Mouse (Mus musculus) lung, postnatal 0 days (tissue): ENCODE results near the gene Pck1. TPM values are rescaled to one million over a fixed set of nuclear protein-coding genes. Genes with fewer than 3 reads are reported as not detected.
A peak's percentile ranks its signal among the peaks of the same experiment; 100 is the strongest.

ENCODE experiments used
- ATAC-seq: fragments of 200-750 bp; cut with Nextera tagmentation; 2 replicates; pipeline ENCODE4 v1.8.0; 2017; ENCODE audit warnings: moderate library complexity
- DNase-seq: peaks from one replicate; pipeline ENCODE4 v3.0.0-alpha.2; 2016; ENCODE audit warnings: low spot score
- H3K27ac ChIP-seq: fragments of 300-500 bp; sonication (generic); 2 replicates; pipeline ENCODE4 v1.5.1; 2014; ENCODE audit warnings: antibody characterized with exemption, mild to moderate bottlenecking, low read length, mixed read lengths
- H3K27me3 ChIP-seq: fragments of 300-500 bp; sonication (generic); replicated peaks from 2 replicates; pipeline ENCODE4 v1.6.1; 2014; ENCODE audit warnings: low read length, mixed read lengths; ENCODE audit not compliant: insufficient read depth
- H3K36me3 ChIP-seq: fragments of 300-500 bp; sonication (generic); 2 replicates; pipeline ENCODE4 v1.6.1; 2014; ENCODE audit warnings: low read length, mixed read lengths; ENCODE audit not compliant: insufficient read depth
- H3K4me1 ChIP-seq: fragments of 300-500 bp; sonication (generic); 2 replicates; pipeline ENCODE4 v1.6.1; 2014; ENCODE audit warnings: antibody characterized with exemption, low read depth, low read length, mixed read lengths; ENCODE audit not compliant: insufficient read depth
- H3K4me2 ChIP-seq: fragments of 300-500 bp; sonication (generic); replicated peaks from 2 replicates; pipeline ENCODE4 v1.6.1; 2014; ENCODE audit warnings: low read depth, mild to moderate bottlenecking, low read length, moderate library complexity, mixed read lengths
- H3K4me3 ChIP-seq: fragments of 300-500 bp; sonication (generic); 2 replicates; pipeline ENCODE4 v1.5.1; 2014; ENCODE audit warnings: low read depth, low read length
- H3K9ac ChIP-seq: fragments of 300-500 bp; sonication (generic); replicated peaks from 2 replicates; pipeline ENCODE4 v1.6.1; 2014; ENCODE audit warnings: low read depth, mild to moderate bottlenecking
- H3K9me3 ChIP-seq: fragments of 300-500 bp; sonication (generic); 2 replicates; pipeline ENCODE4 v1.6.1; 2016; ENCODE audit warnings: low read length, mixed read lengths
- CTCF ChIP-seq: IDR thresholded peaks from 2 replicates; pipeline ENCODE4 v1.5.1; 2016; ENCODE audit warnings: antibody characterized with exemption, mild to moderate bottlenecking
- EP300 ChIP-seq: IDR thresholded peaks from 2 replicates; pipeline ENCODE4 v1.6.1; 2016; ENCODE audit warnings: antibody characterized with exemption, mild to moderate bottlenecking, control low read depth
- WGBS: fragments of 180-500 bp; shearing (Covaris S2); extraction: QIAGEN DNeasy Blood & Tissue Kit; methylation state at CpG from one replicate; pipeline ENCODE4 v1.1.7; 2014; 5-methylcytosine and 5-hydroxymethylcytosine counted together
- polyA plus RNA-seq: library from polyadenylated mRNA; unstranded; fragments of >200 nt; fragmentation: Nextera tagmentation; extraction: Ambion mirVana; gene quantifications from 2 replicates; pipeline ENCODE4 v1.2.1, GENCODE M21; 2015

The Pck1 gene
- polyA plus RNA-seq, 1 experiment from 2014 or later = 0.08 TPM

DNA sequence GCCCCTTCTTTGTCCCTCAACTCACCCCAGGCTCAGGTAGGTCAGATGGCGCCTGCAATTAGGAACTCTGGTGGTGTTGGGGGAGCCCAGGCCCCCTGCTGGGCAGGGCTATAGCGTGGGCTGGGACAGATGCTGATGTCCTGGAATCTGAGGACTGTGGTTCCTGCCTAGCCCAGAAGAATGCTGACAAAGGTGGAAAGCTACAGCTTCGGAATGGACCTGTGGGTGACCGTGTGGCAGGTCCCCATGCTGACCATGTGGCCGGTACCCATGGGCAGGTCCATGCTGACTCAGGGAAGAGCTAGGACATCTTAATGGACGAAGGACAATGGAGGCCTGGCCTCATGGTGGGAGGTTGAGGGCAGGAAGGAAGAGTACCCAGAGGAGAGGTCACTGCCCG lies 29.9 kb downstream of the Pck1 start:
- Histone ChIP-seq H3K4me3 (no peak overlapping the region), H3K9ac (no peak overlapping the region), H3K9me3 (no peaks in the 10 kb centered on the region), H3K27me3 (no peaks in the 10 kb centered on the region), H3K4me1 (no peaks in the 10 kb centered on the region), H3K4me2 (no peak overlapping the region), H3K27ac (no peak overlapping the region), H3K36me3 (no peaks in the 10 kb centered on the region)
- WGBS = 83% methylated on average over 7 of the region's 7 CpGs
- no peak for DNase-seq
- no peak for ATAC-seq
- no peak for TF ChIP-seq CTCF
- no peak for TF ChIP-seq EP300

DNA sequence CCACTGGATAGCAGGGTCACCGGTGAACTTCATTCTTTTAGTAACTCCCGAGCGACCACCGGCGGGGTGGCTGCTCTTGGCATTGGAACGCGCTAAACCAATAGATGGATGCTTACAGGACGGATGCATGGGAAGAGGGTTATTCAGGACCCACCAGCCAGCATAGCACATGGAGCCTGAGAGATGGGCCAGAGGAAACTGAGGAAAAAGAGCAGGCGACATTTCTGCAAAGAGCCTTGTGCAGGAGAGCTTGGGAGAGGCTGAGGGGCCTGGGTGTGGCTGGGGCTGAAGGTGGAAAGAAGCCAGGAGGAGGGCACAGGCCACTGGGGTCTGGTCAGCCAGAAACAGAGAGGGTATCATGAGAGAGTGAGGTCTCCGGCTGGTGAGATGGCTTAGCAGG lies 30.5 kb downstream of the Pck1 start:
- 92% methylated on average over 10 of the region's 10 CpGs for WGBS
- no peak overlapping the region for H3K4me3 ChIP-seq
- no peaks in the 10 kb centered on the region for H3K27me3 ChIP-seq
- DNase-seq (no peak), ATAC-seq (no peak)
- H3K4me2 ChIP-seq = no peak overlapping the region
- TF ChIP-seq EP300 (no peak), CTCF (no peak)
- no peaks in the 10 kb centered on the region for H3K9me3 ChIP-seq
- H3K27ac ChIP-seq = no peak overlapping the region
- H3K36me3 ChIP-seq = no peaks in the 10 kb centered on the region
- H3K4me1 ChIP-seq = no peaks in the 10 kb centered on the region
- no peak overlapping the region for H3K9ac ChIP-seq

DNA sequence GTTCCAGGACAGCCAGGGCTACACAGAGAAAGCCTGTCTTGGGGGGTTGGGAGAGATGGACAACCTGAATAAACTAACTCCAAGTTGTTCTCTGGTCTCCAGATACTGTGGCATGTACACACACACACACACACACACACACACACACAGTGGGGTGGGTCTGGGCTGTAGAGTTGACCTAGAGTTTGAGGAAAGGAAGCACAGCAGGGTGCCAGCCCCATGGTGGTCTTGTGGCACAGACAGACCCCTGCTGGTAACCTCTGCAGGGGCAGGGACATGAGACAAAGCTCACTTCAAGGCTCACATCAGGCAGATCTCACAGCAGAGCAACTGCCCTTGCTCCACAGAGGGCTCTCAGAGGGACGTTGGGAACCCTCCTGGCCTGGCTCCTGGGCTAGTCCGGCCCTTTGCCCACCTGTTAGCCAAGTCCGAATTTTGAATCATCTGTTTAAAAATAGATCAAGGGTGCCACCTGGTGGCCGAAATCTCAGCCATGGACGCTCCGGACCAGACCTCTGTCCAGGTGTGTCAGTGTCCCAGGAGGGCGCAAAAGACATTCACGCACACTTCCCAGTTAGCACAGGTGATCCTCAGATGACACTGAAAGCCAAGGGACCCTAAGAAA lies 31.1 kb downstream of the Pck1 start:
- Histone ChIP-seq H3K36me3 (no peaks in the 10 kb centered on the region), H3K9ac (no peak overlapping the region), H3K4me2 (no peak overlapping the region), H3K9me3 (no peaks in the 10 kb centered on the region), H3K4me1 (no peaks in the 10 kb centered on the region), H3K4me3 (no peak overlapping the region), H3K27me3 (no peaks in the 10 kb centered on the region), H3K27ac (no peak overlapping the region)
- WGBS = under 1% methylated on average over 8 of the region's 8 CpGs
- DNase-seq = peak; percentile 49
- ATAC-seq = peak; percentile 16; the same call in 1 of the 2 replicates
- TF ChIP-seq EP300 (no peak), CTCF (peak; percentile 81)

DNA sequence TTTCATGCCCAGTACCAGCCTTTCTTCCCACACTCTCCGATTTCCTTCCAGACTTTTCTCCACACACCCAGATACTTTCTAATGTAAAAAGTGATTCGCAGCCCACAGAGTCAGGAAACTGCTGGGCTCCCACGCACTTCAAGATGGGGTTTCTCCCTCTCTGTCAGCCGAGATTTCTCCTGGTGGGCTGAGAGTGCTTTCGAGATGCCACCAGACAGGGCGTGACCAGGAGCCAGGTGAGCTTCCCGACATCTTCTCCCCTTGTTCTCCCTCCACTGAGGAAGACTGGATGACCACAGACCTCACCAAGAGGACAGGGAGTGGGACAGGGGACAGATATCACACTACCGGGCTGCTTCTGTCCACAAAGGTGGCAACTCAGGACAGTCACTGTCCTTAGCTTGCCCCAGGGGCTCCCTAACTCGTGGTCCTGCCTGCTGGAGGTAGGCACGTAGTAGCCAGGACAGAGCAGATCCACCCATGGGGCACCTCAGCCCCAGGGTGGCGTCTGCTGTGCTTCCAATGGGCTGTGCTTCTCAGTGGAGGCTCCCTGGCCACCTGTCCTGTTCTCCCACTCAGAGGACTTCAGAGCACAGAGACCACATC lies 31.7 kb downstream of the Pck1 start:
- H3K27ac ChIP-seq = no peak overlapping the region
- no peak overlapping the region for H3K4me2 ChIP-seq
- no peaks in the 10 kb centered on the region for H3K4me1 ChIP-seq
- no peak for DNase-seq
- H3K36me3 ChIP-seq = no peaks in the 10 kb centered on the region
- no peak for ATAC-seq
- TF ChIP-seq CTCF = no peak
- 55% methylated on average over 11 of the region's 11 CpGs for WGBS
- no peak overlapping the region for H3K9ac ChIP-seq
- H3K4me3 ChIP-seq = no peak overlapping the region
- H3K27me3 ChIP-seq = no peaks in the 10 kb centered on the region
- no peaks in the 10 kb centered on the region for H3K9me3 ChIP-seq

DNA sequence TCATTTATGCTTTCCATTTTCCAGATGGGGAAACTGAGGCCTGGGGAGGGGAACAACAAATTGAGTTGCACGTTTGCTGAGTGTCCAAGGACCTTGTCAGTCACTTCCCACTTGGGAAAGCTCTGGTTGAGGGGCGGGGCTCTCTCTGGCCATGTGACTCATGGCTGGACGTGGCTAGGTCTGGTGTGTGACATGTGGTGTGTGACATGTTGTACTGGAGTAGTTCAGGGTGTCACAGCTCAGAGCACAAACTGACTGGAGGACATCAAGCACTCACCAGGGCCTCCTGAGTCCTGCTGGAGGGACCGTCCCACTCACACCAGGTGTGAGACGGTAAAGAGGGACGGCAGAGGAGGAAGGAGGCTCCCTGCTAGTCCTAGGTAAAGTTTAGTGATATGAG lies 32.4 kb downstream of the Pck1 start:
- H3K36me3 ChIP-seq = no peaks in the 10 kb centered on the region
- H3K27ac ChIP-seq = no peak overlapping the region
- H3K9ac ChIP-seq = no peak overlapping the region
- no peak overlapping the region for H3K4me2 ChIP-seq
- ATAC-seq (no peak), DNase-seq (peak; percentile 27)
- WGBS = 57% methylated on average over 6 of the region's 6 CpGs
- no peak overlapping the region for H3K4me3 ChIP-seq
- TF ChIP-seq EP300 (no peak), CTCF (no peak)
- H3K4me1 ChIP-seq = no peaks in the 10 kb centered on the region
- no peaks in the 10 kb centered on the region for H3K27me3 ChIP-seq
- H3K9me3 ChIP-seq = no peaks in the 10 kb centered on the region

DNA sequence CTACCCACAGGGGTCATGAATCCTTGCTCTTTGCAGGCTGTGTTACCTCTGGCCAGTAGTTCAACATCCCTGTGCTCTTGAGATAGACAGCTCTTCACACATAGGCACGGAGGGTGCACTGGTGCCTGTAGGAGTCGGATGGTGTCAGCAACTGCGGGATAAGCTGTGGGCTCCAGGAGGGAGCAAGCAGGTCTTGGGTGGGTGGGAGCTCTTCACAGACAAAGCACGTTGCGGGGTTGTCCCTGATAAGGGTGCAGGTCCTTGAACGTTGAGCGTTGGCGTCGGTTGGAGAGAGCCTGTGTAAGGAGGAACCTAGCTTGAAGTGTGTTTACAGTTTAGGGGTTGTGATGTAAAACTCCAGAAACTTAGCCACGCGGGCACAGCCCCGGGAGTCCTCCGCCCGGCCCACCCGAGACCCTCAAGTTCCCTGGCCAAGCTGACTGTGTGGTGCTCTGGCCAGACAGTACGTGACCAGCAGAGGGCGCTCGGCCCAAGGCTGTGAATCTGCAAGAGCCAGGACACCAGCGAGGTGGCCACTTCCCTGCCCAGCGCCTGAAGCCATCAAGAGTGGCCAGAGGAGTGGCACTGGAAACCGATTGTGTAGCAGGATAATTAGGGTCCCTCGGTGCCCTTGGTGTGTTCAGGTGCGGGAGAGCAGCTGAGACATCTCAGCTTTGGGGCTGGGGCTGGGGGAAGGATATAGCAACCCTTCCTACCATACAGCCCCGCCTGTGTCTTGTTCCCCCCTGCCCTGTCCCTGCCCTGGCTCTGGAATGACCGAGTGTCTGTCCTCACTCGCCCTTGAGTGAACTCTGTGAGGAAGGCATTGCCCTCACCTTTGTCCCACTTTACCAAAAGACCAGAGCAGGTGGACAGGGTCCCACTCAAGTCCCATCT lies 33.4 kb downstream of the Pck1 start:
- H3K4me3 ChIP-seq = no peak overlapping the region
- no peaks in the 10 kb centered on the region for H3K27me3 ChIP-seq

More for the DNA sequence above, 33.4 kb downstream of the Pck1 start:
- 23% methylated on average over 26 of the region's 26 CpGs for WGBS
- no peaks in the 10 kb centered on the region for H3K36me3 ChIP-seq
- H3K9me3 ChIP-seq = no peaks in the 10 kb centered on the region
- DNase-seq = peak; percentile 83
- no peak overlapping the region for H3K4me2 ChIP-seq
- ATAC-seq = peak; percentile 64
- H3K9ac ChIP-seq = no peak overlapping the region
- no peaks in the 10 kb centered on the region for H3K4me1 ChIP-seq
- H3K27ac ChIP-seq = no peak overlapping the region
- TF ChIP-seq EP300 (no peak), CTCF (peak; percentile 99)
